Mouse (Mus musculus) lung, postnatal 25 days (tissue): ENCODE measurements around the gene Nme9.

ENCODE experiments used
- DNase-seq: peaks from one replicate; pipeline ENCODE4 v3.0.0; 2022; ENCODE audit warnings: low spot score

The Nme9 gene

DNA sequence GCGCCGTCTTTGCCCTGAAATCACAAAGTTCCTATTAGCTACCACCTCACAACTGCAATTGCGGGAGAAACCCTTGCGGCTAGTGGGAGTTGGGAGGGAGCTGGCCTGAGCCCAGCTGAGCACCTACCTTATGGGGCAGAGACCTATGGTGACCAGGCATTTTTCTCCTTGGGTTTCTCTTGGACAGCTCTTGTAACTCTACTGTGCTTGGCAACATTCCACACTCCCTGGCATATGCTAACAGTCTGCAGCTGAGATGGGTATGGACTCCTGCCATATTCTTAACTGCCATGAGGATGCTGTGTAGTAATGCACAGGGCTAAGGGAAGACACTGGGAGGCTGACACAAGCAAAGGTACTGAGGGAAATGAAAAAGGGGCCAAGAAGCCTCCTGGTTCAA lies 29.5 kb downstream of the Nme9 start:
- no peak for DNase-seq

DNA sequence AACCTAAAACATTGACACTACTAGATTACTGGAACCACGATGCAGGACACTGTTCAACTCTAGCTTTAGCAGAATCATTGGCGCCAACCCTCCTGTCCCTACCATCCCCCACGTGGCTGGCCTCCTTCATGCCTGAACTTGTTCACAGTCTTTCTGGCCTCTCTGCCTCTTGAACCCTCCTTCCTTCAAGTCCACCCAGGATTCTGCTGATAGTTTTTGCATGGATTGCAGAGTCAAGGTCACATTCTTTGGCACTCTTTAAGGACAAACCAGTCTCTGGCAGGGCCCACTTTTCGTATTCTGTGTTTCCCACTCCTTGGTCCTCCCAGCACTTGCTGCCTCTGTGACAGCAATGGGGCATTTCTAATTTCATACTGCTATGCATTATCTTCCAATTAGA lies 31.9 kb downstream of the Nme9 start:
- DNase-seq: no peak

DNA sequence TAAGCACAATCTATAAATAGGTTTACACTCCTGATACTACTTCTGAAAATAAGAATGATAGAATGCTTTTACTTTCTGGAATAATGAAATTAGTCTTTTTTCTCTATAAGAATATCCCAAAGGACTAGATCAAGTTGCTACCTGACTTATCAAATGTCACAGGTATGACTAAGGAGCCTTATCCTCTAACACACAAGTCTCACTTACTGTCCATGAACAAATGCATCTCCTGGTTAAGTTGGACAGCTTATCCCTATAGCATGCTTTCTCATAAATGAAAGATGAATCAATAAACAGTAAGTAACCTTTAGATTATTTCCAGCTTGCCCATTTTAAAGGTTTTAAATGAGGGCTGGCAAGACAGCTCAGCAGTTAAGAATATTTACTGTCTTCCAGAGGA lies 33.4 kb downstream of the Nme9 start:
- DNase-seq: no peak

DNA sequence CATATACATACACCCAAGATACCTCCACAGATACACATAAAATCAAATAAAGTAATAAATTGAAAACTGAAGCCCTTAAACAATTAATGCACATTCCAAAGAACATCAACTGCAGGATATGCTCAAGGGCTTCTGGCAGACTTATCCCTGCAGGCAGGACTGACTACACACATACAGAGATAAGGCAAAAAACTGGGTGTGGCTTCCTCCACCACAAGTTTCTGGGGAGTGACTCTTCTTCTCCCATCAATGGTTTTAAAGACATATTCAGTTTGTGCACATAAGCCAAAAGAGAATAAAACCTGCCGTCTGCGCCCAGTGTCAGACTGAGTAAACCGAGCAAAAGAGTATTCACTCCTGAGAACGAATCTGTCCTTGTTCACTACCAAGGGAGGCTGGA lies 33.9 kb downstream of the Nme9 start:
- no peak for DNase-seq

DNA sequence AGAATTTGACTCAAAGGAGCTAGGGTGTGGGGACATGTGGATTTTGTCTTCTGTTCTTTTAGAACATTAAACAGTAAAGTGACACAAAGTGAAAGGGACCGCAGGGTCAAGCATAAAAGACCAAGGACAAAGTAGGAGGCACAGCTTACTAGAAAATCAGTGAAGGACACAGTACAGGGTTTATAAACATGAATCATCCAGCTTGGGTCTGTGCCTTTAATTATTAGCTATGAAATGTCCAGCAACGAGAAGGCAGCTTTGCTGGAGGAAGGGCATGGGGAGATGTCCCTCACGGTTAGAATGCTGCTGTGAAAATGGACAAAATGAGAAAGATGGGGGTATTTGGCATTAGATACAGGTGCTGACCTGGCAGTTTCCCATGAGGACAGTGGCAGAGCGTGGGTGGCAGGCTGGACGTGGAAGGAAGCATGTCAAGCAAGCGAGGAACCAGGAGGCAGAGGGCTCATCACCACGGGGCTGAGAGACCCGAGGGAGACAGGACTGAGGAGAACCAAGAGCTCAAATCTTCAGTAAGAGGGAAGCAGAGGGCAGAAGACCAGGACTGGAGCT lies 35.9 kb downstream of the Nme9 start:
- DNase-seq: no peak

DNA sequence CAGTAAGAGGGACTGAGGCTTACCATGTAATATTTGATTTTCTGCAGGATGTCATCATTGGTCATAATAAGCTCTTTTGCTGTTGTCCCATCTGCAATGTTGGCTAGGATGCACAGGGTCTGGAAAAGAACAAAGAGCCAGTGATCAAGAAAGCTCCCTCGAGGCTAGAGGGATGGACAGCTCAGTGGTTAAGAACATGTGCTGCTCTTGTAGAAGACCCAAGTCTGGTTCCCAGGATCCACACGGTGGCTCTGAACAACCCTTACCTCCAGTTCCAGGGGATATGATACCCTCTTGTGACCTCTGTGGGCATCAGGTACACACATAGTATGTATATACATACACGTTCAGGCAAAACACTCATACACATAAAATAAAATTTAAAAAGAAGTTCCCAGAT lies 36.6 kb downstream of the Nme9 start:
- DNase-seq: no peak

DNA sequence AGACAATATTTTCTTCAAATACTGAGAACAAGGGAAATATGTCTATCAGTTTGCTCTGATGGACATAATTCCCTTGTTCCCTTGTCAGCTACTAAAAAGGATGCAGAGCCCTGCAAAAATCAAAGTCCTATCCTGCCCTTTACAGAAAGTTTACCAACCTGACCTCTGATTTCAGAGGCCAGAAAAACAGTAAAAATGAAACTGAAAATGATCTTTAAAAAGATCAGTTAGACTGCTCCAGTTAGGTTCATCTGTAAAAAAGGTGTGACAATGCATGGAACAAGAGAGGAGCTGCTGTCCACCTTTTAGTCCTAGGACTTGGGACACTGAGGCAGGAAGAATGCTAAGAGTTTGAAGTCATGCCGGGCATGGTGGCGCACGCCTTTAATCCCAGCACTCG lies 39.8 kb downstream of the Nme9 start:
- no peak for DNase-seq

DNA sequence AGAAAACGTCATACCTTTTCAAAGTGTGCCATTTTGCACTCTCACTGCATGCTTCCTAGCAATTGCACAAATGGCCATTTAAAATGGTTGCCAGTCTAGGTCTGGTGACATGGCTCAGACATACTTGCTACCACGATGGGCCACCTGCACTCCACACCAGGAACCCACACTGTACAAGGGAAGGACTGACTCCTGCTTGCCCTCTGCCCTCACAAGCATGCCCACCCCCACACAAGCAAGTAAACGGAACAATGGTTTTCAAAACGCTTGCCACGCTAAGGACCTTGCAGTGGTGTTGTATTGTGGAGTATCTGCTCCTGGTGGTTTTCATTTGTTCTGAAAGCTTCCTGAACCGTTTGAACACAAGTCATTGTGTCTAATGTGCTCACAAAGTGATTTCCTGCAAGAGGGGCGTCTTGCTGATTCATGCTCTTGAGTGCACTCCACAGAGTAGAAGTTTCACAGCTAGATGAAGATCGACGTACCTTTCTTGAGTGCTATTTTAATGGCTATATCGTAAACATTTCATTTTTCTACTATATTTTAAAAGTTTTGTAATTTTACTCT lies 41.4 kb downstream of the Nme9 start:
- DNase-seq: no peak

DNA sequence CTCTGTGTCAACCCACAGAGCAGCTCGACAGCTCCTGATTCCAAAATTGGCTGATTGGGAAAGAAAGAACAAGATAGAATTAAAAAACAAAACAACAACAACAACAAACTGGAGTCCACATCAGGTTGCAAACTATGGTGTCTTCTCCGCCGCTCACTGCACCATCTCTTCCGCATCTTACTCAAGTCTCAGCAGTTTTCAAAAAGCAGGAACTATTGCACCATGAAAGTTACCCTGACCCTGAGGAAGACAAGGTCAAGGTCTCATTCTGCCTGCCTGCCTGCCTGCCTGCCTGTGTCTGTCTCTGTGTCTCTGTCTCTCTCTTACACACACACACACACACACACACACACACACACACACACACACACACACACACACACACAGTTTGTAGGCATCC lies 48.1 kb downstream of the Nme9 start:
- no peak for DNase-seq

DNA sequence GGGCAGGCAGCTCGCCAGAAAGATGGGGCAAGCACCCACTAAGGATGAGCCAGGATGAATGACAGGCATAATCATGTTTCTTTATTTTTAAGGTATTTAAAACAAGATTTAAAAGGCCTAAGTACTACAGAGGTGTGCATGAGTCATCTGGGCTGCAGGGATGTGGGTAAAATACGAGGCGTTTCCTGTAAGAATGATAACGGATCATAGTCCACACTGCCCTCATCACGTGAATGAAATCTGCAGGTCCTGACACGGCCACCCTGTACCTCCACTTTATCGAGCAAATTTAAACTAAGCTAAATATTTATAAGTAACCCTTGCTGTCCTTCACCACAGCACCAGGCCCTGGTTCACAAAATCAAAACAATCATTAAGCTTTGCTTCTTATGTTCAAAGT lies 54.6 kb downstream of the Nme9 start:
- no peak for DNase-seq
